Mouse (Mus musculus) G1E (cell line): ENCODE measurements around the gene Lrcol1.

ENCODE experiments used
- CTCF ChIP-seq: IDR thresholded peaks from 2 replicates; pipeline ENCODE4 v1.5.1; 2012; ENCODE audit warnings: low read depth, low read length, inconsistent platforms, mixed read lengths
- GATA1 ChIP-seq: IDR thresholded peaks from 2 replicates; pipeline ENCODE4 v1.6.1; 2012; ENCODE audit warnings: borderline replicate concordance, low read length, inconsistent platforms, mixed read lengths
- GATA2 ChIP-seq: IDR thresholded peaks from 2 replicates; pipeline ENCODE4 v1.6.1; 2012; ENCODE audit warnings: low read depth, low read length, inconsistent platforms, borderline replicate concordance
- POLR2AphosphoS5 ChIP-seq: IDR thresholded peaks from 2 replicates; pipeline ENCODE4 v1.6.1; 2012; ENCODE audit warnings: low read depth, low read length, inconsistent platforms; ENCODE audit not compliant: insufficient replicate concordance
- TAL1 ChIP-seq: conservative IDR thresholded peaks from 2 replicates; pipeline ENCODE4 v1.6.1; 2012; ENCODE audit warnings: low read depth, low read length, inconsistent platforms, mixed read lengths

GRCm38 (mm10) chr5:110363179-110363821 lies 18.8 kb downstream of the Lrcol1 start:
- no peak for TF ChIP-seq CTCF
- no peak for TF ChIP-seq GATA1
- TF ChIP-seq POLR2AphosphoS5 = no peak
- TF ChIP-seq GATA2 = no peak
- no peak for TF ChIP-seq TAL1
